Mouse (Mus musculus) cortical plate, adult 2 months (tissue): ENCODE results near the gene Baz1a.

Source experiments
- CTCF ChIP-seq: fragments of 200-500 bp; IDR thresholded peaks from 2 replicates; pipeline ENCODE4 v1.5.1; 2011; ENCODE audit warnings: mild to moderate bottlenecking, control low read depth, low read length; ENCODE audit not compliant: insufficient read depth; ENCODE audit errors: extremely low read depth
- POLR2A ChIP-seq: fragments of 200-500 bp; IDR thresholded peaks from 2 replicates; pipeline ENCODE4 v1.6.1; 2011; ENCODE audit warnings: mild to moderate bottlenecking, low read length, control low read depth; ENCODE audit not compliant: insufficient read depth; ENCODE audit errors: extremely low read depth

- TF ChIP-seq CTCF, result no peak
- TF ChIP-seq POLR2A, result no peak
Measured at GRCm38 (mm10) chr12:54980939-54981338, 33.2 kb downstream of the Baz1a start.
